Mouse (Mus musculus) large intestine, adult 2 months (tissue): Measurements from ENCODE around the gene Ccdc130. TPM values are rescaled to one million over a fixed set of nuclear protein-coding genes. Genes with fewer than 3 reads are reported as not detected.
"Not testable (repeated sequence)": the region's sequence is repeated elsewhere in the genome, so short reads cannot be mapped to it uniquely, and the experiment has no call there.

ENCODE experiments used
- DNase-seq: peaks from one replicate; pipeline ENCODE4 v3.0.0-alpha.2; 2012; ENCODE audit warnings: low read depth, low spot score
- WGBS: fragments of 180-500 bp; shearing (Covaris S2); methylation state at CpG from one replicate; pipeline ENCODE4 v1.1.7; 2018; 5-methylcytosine and 5-hydroxymethylcytosine counted together
- polyA plus RNA-seq: library from polyadenylated mRNA; depleted of rRNA; stranded (reverse); fragments of >200 nt; gene quantifications from 2 replicates; pipeline ENCODE4 v1.2.3, GENCODE M21; 2012; rRNA removed

Ccdc130 gene
- polyA plus RNA-seq: 31.5 and 38.3 TPM in 2 replicates

DNA sequence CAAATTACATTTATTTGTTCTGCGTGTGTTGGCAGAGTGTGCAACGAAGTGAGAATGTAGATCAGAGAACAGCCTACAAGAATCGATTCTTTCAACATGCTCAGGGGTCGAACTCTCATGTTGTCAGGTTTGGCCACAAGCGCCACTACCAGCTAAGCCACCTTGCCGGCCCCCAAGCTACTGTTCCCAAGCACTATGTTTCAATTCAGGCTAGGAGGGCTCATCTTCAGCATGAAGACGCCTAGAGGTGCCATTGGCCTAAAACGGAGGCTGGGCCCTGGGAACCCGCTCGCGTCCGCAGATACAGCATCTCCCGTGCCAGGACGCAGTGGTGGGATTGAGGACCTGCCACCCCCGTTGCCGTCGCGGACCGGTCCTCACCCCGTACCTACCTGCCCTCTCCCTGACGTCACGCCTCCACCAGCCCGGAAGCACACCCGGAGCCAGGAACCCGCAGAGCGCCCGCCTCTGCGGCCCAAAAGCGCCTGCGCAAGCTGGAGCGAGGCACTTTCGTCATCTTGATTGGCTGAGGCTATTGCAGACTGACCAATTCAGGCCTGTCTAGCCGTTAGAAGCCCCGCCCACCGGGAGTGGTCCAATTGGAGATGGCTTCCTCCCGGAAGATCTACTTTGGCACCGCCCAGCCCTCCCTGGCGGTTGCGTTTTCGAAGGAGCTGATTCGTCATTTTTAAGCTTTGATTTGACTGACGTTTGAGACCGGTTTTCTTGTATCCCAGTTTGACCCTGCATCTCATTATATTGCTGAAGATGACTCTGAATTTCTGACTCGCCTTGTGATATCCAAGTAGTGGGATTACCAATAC is at the start of gene Ccdc130:
Gene Ccdc130 (minus strand): TSS at position 431 of the 824 bp plus-strand sequence.
- WGBS: under 1% methylated on average over 44 of the region's 44 CpGs
- peak; percentile 98 for DNase-seq

- WGBS: 34% methylated on average over 3 of the region's 3 CpGs
Measured at GRCm38 (mm10) chr8:84308376-84308775, 38.2 kb upstream of the Ccdc130 start.

GRCm38 (mm10) chr8:84303951-84304350 is 33.8 kb upstream of the Ccdc130 start:
- 73% methylated on average over 2 of the region's 2 CpGs for WGBS
- DNase-seq: no peak

More at GRCm38 (mm10) chr8:84308376-84308775, 38.2 kb upstream of the Ccdc130 start:
- DNase-seq: no peak

DNA sequence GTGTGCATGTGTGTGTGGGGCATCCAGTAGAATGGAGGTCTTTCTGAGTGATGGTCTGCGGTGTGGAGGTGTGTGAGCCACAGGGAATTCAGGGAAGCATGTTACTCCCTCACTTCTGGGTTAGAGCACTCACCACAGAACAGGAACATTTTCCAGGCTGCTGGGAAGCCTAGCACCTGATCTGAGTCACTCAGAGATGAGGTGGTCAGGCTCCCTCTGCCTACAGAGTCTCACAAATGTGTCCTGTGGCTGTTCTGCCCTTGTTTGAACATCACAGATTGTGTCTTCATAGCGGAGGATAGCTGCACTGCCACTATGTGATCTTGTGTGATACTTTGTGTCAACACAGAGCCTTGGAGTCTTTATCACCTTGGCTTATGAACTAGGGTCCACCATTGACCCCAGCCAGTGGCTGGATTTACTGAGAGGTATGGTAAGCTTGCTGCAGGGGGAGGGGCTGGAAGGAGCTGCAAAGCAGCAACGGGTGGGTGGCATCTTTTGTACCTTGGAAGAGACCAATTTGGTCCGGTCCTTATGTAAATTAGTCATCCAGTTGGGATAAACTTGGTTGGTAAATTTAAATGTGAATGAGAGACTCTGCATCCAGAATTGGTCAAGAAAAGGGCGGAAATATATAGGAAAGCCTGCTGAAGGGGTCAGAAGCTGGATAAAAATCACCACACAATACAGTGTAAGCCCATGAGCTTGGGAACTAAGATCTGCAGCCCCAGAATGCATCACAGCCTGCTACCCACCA is 27.0 kb upstream of the Ccdc130 start:
- no peak for DNase-seq
- 69% methylated on average over 5 of the region's 5 CpGs for WGBS

DNA sequence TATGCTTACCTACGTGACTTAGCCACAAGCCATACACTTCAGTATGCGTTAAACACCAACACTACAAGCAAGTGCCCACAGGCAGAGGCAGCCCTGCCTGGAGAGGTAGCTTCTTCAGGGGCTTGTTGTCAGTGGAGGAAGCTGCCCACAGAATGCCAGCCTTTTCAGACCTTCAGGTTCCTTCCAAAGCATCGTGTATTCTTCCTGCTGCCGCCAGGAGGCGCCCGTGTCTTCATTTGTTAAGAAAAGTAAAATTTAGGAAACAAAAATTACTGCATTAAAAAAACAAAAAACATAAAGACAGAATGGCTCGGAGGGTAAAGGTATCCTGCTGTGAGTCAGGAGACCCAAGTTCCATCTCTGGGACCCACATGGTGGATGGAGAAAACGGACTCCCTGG is 21.5 kb upstream of the Ccdc130 start:
- DNase-seq: peak; percentile 29

DNA sequence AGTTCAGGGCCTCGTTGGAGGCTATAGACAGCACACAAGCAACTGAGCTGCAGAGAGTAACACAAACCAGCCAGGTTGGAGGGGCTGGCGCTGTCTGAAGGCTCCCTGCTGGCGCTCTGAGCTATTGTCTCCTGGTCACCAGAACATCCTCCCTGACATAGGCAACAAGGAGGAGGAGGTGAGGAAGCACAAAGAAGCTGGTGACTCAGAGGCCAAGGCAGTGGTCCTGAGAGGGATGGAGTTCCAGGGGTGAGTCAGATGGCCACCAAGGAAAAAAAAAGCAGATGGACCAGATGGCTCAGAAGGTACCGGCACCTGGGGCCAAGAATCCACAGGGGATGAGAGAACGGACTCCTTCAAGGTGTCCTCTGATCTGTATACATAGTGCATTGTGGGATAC is 20.9 kb upstream of the Ccdc130 start:
- no peak for DNase-seq
- WGBS: 73% methylated on average over 5 of the region's 5 CpGs

More for the DNA sequence above, 21.5 kb upstream of the Ccdc130 start:
- 27% methylated on average over 8 of the region's 8 CpGs for whole genome bisulfite sequencing

DNA sequence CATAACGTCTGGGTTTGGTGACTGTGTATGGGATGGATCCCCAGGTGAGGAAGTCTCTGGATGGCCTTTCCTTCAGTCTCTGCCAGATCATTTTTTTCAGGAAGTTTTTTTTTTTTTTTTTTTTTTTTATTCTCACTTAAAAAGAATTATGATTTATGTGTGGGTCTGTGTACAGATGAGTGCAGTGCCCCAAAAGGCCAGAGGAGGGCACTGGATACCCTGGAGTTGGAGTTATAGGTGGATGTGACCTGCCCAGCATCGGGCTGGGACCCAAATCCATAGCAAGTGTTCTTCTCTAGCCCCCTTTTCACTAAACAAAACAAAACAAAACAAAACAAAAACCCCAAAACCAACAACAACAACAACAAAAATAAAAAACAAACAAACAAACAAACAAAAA is 18.7 kb upstream of the Ccdc130 start:
- no peak for DNase-seq
- WGBS: 49% methylated on average over 2 of the region's 2 CpGs

DNA sequence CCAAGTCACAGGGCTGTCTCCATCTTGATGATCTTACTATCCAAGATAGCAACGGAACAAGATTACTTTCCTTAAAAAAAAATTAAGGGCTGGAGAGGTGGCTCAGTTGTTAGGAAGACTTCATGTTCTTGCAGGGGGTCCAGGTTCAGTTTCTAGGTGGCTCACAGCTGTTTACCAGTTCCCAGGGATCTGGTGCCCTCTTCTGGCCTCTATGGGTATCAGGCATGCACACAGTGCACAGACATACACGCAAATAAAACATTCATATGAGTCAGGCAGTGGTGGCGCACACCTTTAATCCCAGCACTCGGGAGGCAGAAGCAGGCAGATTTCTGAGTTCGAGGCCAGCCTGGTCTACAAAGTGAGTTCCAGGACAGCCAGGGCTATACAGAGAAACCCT is 15.5 kb upstream of the Ccdc130 start:
- not testable (repeated sequence) for DNase-seq
- 58% methylated on average over 5 of the region's 5 CpGs for WGBS

DNA sequence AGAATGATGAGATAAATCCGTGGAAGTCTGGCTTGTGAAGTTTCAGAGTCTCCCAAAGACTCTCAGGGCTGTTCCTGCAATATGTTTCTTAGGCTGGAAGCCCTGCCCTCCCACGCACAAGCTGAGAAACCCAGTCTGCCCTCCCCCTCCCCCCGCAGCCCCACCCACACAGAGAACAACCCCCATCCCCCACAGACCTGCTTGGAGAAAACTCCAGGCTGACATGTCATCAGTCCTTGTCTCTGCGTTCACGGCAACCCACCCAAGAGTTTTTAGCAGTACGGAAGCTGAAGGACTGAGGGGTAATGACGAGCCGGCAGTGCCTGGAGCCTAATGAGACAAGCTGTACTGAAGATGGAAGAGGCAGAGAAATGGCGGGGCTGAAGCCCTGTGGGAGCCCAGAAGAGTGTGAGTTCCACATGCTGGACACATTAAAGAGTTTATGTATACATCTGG is 14.5 kb upstream of the Ccdc130 start:
- no peak for DNase-seq
- WGBS: 28% methylated on average over 9 of the region's 9 CpGs

DNA sequence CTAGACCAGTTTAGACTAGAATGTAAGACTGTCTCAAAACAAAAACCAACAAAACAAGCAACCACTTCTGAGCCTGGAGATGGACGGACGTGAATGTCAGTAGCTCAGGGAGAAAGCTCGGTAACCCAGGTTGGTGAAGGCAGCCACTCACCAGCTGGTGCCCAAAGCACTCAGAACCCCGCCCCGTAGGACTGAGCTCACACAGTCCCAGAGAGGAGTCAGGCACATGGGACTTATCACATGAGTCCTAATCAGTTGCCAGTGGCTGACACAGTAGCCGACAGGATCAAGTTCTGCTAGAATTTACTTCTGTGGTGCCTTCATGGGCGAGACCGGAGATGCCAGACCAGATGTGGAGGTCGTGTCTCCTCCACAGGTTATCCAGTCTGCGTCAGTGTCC is 10.6 kb upstream of the Ccdc130 start:
- DNase-seq: no peak
- 66% methylated on average over 10 of the region's 10 CpGs for WGBS

DNA sequence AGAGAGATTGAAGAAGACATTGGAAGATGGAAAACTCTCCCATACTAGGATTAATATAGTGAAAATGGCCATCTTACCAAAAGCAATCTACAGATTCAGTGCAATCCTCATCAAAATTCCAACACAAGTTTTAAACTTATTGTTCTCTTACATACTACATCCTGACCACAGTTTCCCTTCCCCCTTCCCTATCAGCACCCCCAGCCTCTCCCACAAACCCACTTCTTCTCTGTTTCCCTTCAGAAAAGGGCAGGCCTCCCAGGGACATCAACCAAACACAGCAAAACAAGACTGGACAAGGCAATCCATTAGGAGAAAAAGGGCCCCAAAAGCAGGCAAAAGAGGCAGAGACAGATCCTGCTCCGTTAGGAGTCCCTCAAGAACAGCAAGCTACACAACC is 6.3 kb upstream of the Ccdc130 start:
- 64% methylated on average over 1 of the region's 1 CpGs for WGBS
- no peak for DNase-seq

DNA sequence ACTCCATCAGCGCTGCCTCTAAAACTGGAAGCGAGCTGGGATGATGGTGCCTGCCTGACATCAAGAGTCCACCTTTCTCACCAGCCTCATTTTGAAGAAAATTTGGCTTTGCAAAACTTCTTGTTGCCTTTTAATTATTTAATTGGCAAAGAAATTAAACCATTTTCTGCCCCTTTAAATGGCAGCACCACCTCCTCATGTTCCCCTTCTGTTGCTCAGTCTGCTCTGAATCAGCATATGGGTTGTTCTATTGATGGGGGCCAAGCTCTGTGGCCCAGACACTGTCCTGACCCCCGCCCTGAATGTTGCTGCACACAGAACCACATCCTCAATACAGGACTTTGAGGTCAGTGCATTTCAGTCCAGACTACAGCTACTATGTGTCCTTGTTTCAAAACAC is 3.8 kb upstream of the Ccdc130 start:
- 81% methylated on average over 3 of the region's 3 CpGs for WGBS
- DNase-seq: no peak

- DNase-seq: no peak
- WGBS: 85% methylated on average over 4 of the region's 4 CpGs
Measured at GRCm38 (mm10) chr8:84272302-84272701, 2.1 kb upstream of the Ccdc130 start.

DNA sequence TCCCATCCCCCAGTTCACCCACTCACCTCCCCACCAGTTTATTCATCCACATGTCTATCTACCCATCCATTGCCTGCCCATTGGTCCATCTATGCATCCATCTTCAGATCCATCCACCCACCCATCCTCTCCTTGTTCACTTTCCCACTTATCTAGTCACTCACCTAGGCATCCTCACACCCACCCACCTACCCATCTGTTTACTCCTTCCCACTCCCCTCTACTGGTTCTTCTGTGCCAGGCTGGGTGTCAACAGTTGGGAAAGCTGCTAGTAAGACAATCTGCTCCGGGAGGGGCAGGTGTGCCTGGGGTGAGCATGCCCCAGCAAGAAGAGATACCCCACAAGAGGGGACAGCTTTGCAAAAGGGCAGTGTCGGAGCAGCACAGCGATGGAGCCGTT is 9.1 kb downstream of the Ccdc130 start:
- WGBS: 92% methylated on average over 4 of the region's 4 CpGs
- no peak for DNase-seq

GRCm38 (mm10) chr8:84256822-84257610 is 13.2 kb downstream of the Ccdc130 start, which contains the start of gene Mri1:
TSS of gene Mri1 (minus strand) at chr8:84257326.
- under 1% methylated on average over 64 of the region's 64 CpGs for WGBS

GRCm38 (mm10) chr8:84256458-84256821 is 13.7 kb downstream of the Ccdc130 start:
- 10% methylated on average over 6 of the region's 6 CpGs for WGBS
- DNase-seq: peak; percentile 73

More at GRCm38 (mm10) chr8:84256822-84257610, 13.2 kb downstream of the Ccdc130 start, which contains the start of gene Mri1:
- peak; percentile 57 for DNase-seq

- 82% methylated on average over 3 of the region's 3 CpGs for WGBS
Measured at GRCm38 (mm10) chr8:84255858-84256257, 14.3 kb downstream of the Ccdc130 start.

GRCm38 (mm10) chr8:84249257-84250170 is 20.7 kb downstream of the Ccdc130 start, which contains the start of gene D8Ertd738e:
TSS of gene D8Ertd738e (minus strand) at chr8:84249719.
- 3% methylated on average over 52 of the region's 52 CpGs for WGBS
- DNase-seq: peak; percentile 86

More at GRCm38 (mm10) chr8:84255858-84256257, 14.3 kb downstream of the Ccdc130 start:
- DNase-seq: no peak

DNA sequence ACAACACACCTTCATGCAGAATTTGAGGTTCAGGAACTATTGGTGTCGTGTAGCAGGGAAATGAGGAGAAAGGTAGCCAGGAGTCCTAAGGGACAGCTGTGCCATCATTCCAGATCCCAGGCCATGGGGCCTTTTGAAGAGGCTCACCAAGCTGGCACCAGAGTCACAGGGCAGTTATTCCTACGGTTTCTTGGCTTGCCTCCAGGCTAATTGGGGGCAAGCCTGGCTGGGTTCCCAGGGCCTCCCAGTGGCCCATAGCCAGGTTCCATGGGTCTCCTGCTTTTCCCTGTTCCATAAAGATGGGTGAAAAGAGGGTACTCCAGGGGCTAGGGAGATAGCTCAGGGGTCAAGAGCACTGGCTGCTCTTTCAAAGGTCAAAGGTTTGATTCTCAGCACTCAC is 28.4 kb downstream of the Ccdc130 start:
- peak; percentile 24 for DNase-seq
- WGBS: 23% methylated on average over 2 of the region's 2 CpGs
